Mouse (Mus musculus): ENCODE results near the gene Snx29. TPM values are rescaled to one million over a fixed set of nuclear protein-coding genes. Genes with fewer than 3 reads are reported as not detected.

Snx29 gene
- total and polyA plus RNA-seq, 3 experiments, result 1.2 to 3.2 (median 3.1) TPM

DNA sequence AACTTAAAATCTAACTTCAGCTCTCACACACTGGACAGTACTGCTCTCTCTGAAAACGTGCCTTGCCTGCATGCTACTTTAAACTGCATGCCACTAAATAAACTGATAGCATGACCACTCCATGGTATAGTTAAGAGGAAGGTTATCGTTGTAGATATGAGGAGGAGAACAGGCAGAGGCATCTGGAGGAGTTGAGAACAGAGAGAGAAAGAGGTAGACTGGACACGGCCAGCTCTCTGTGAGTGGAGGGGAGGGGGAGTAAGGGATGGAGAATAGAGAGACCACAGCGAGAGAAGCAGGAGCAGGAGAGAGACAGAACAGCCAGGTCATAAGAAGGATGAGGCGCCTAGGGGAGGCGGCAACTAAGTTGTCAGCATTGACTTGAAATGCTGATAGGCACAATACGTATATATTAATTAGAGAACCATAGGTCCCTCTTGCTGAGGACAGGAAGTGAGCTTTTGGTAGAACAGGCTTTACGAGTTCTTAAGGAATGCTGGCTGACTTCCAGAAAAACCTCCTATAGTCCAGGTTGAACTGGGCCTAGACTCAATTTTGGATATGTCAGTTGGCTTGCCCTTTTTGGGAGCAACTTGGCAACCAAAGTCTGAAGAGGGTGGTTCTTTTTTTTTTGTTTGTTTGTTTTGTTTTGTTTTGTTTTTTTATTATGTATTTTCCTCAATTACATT, 85.4 kb downstream of the Snx29 start:
- dilution Hi-C loops (cut with MboI; ENCODE audit: extremely low pct_ligation_motif_present, extremely low pct_unique_long_range_greater_than_20kb, low sequenced_read_pairs), result no loop called here
- Histone ChIP-seq H3K9ac (ENCODE audit: insufficient read depth, low read depth) (no peak overlapping the region), H3K4me3 (replicated peaks in 1 of 3; ENCODE audit: low read depth in 2 of 3, low read length in 2 of 3, poor library complexity in 1 of 3) (no peak overlapping the region), H3K36me3 (replicated peaks in 1 of 2; ENCODE audit: control insufficient read depth in 1 of 2, insufficient read depth in 1 of 2, low read length in 1 of 2) (peaks cover 0 to 2% of the 10 kb centered on the region in 2 experiments), H3K27me3 (replicated peaks) (no peaks in the 10 kb centered on the region), H3K9me3 (replicated peaks; ENCODE audit: low read length) (no peaks in the 10 kb centered on the region), H3K27ac (ENCODE audit: insufficient read depth, low read depth) (no peak overlapping the region), H3K4me2 (ENCODE audit: insufficient read depth, low read depth, poor library complexity, severe bottlenecking) (no peak overlapping the region), H3K4me1 (ENCODE audit: control insufficient read depth in 1 of 2, insufficient read depth in 2 of 2) (peaks cover 0 to 9% of the 10 kb centered on the region in 2 experiments; a peak in 2 of 4 replicates), H3K79me2 (replicated peaks; ENCODE audit: control insufficient read depth, extremely low read depth, insufficient read depth, poor library complexity, severe bottlenecking) (no peaks in the 10 kb centered on the region)
- no peak for TF ChIP-seq HCFC1 (IDR thresholded peaks at IDR 0.05; ENCODE audit: low read depth, low read length)
- TF ChIP-seq SMC3 (IDR thresholded peaks at IDR 0.05; ENCODE audit: low read depth, low read length), result no peak
- TF ChIP-seq RCOR1 (conservative IDR thresholded peaks at IDR 0.05; ENCODE audit: low read depth, low read length), result no peak
- no peak for TF ChIP-seq CHD2 (IDR thresholded peaks at IDR 0.05; ENCODE audit: low read length)
- TF ChIP-seq POLR2AphosphoS2 (IDR thresholded peaks at IDR 0.05; ENCODE audit: low read depth, low read length), result no peak
- no peak for TF ChIP-seq TCF12 (IDR thresholded peaks at IDR 0.05; ENCODE audit: low read depth, low read length)
- TF ChIP-seq MXI1 (IDR thresholded peaks at IDR 0.05; ENCODE audit: low read depth, low read length), result no peak
- TF ChIP-seq KAT2A (IDR thresholded peaks at IDR 0.05; ENCODE audit: insufficient replicate concordance, low read length), result no peak
- TF ChIP-seq JUN (IDR thresholded peaks at IDR 0.05; ENCODE audit: insufficient read depth, low read depth, low read length), result no peak
- TF ChIP-seq PAX5 (IDR thresholded peaks at IDR 0.05; ENCODE audit: low read length), result no peak
- TF ChIP-seq NRF1 (IDR thresholded peaks at IDR 0.05; ENCODE audit: low read depth, low read length), result no peak
- in situ Hi-C loops (cut with MboI; ENCODE audit: low pct_ligation_motif_present, low pct_unique_long_range_greater_than_20kb, low sequenced_read_pairs), result no loop called here
- no peak for DNase-seq (ENCODE audit: extremely low read depth)

DNA sequence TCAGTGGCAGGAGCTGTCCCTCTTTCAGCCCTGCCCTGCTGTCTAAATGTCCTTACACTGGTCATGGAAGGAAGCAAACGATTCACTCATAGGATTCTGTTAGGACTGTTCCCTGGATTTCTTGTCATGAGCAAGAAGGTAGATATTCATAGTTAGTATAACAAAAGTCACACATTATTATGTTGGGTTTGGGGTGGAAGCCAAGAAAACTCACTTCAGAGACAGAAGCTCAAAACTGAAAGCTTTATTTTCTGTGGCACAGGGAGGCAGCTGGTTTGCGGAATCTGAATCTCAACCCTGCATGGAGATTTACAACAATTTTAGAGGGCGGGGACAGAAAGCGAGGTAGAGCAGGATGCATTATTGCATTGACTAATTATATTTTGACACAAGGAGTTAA, 86.0 kb downstream of the Snx29 start:
- no peak for DNase-seq (ENCODE audit: extremely low read depth)
- Histone ChIP-seq H3K27ac (ENCODE audit: insufficient read depth, low read depth) (no peak overlapping the region), H3K36me3 (replicated peaks in 1 of 2; ENCODE audit: control insufficient read depth in 1 of 2, insufficient read depth in 1 of 2, low read length in 1 of 2) (no peaks in the 10 kb centered on the region), H3K4me3 (replicated peaks in 1 of 3; ENCODE audit: low read depth in 2 of 3, low read length in 2 of 3, poor library complexity in 1 of 3) (no peak overlapping the region), H3K79me2 (replicated peaks; ENCODE audit: control insufficient read depth, extremely low read depth, insufficient read depth, poor library complexity, severe bottlenecking) (no peaks in the 10 kb centered on the region), H3K4me2 (ENCODE audit: insufficient read depth, low read depth, poor library complexity, severe bottlenecking) (no peak overlapping the region), H3K27me3 (replicated peaks) (no peaks in the 10 kb centered on the region), H3K9me3 (replicated peaks; ENCODE audit: low read length) (no peaks in the 10 kb centered on the region), H3K4me1 (ENCODE audit: control insufficient read depth in 1 of 2, insufficient read depth in 2 of 2) (peaks cover 0 to 3% of the 10 kb centered on the region in 2 experiments; a peak in 1 of 4 replicates), H3K9ac (ENCODE audit: insufficient read depth, low read depth) (no peak overlapping the region)
- dilution Hi-C loops (cut with MboI; ENCODE audit: extremely low pct_ligation_motif_present, extremely low pct_unique_long_range_greater_than_20kb, low sequenced_read_pairs), result no loop called here
- in situ Hi-C loops (cut with MboI; ENCODE audit: low pct_ligation_motif_present, low pct_unique_long_range_greater_than_20kb, low sequenced_read_pairs), result no loop called here
- TF ChIP-seq ETS1 (conservative IDR thresholded peaks at IDR 0.05; ENCODE audit: low read depth, low read length) (no peak), UBTF (IDR thresholded peaks at IDR 0.05; ENCODE audit: low read depth, low read length) (no peak), USF1 (IDR thresholded peaks at IDR 0.05; ENCODE audit: low read depth, low read length) (no peak), TCF12 (IDR thresholded peaks at IDR 0.05; ENCODE audit: low read depth, low read length) (no peak), MAX (IDR thresholded peaks at IDR 0.05; ENCODE audit: low read length) (no peak), ZNF384 (IDR thresholded peaks at IDR 0.05; ENCODE audit: low read depth, low read length) (no peak), E2F4 (IDR thresholded peaks at IDR 0.05; ENCODE audit: insufficient replicate concordance, low read depth, low read length) (no peak), CHD1 (IDR thresholded peaks at IDR 0.05; ENCODE audit: low read depth, low read length) (no peak), POLR2A (IDR thresholded peaks at IDR 0.05; ENCODE audit: low read depth, low read length) (no peak), IRF4 (IDR thresholded peaks at IDR 0.05; ENCODE audit: low read depth, low read length) (no peak), TBP (conservative IDR thresholded peaks at IDR 0.05; ENCODE audit: low read depth, low read length) (no peak), ELF1 (IDR thresholded peaks at IDR 0.05; ENCODE audit: low read depth, low read length) (no peak), ZKSCAN1 (IDR thresholded peaks at IDR 0.05; ENCODE audit: borderline replicate concordance, low read depth, low read length) (no peak), SMC3 (IDR thresholded peaks at IDR 0.05; ENCODE audit: low read depth, low read length) (no peak)

Data from CH12.LX (cell line).